Mouse (Mus musculus) small intestine, adult 2 months (tissue): ENCODE measurements around the gene Babam1. TPM values are rescaled to one million over a fixed set of nuclear protein-coding genes. Genes with fewer than 3 reads are reported as not detected.
"Not testable (repeated sequence)": the region's sequence is repeated elsewhere in the genome, so short reads cannot be mapped to it uniquely, and the experiment has no call there.

Experiments
- H3K27ac ChIP-seq: fragments of 200-500 bp; 2 replicates; pipeline ENCODE4 v1.5.1; 2012; ENCODE audit warnings: low read depth, low read length, control low read depth, inconsistent platforms; ENCODE audit not compliant: insufficient read depth
- H3K27me3 ChIP-seq: fragments of 200-500 bp; 2 replicates; pipeline ENCODE4 v1.6.1; 2012; ENCODE audit warnings: mild to moderate bottlenecking, moderate library complexity, low read length, inconsistent platforms; ENCODE audit not compliant: control insufficient read depth, insufficient read depth
- H3K36me3 ChIP-seq: fragments of 200-500 bp; 2 replicates; pipeline ENCODE4 v1.6.1; 2012; ENCODE audit warnings: mild to moderate bottlenecking, low read length, control low read depth, inconsistent platforms; ENCODE audit not compliant: control insufficient read depth, insufficient read depth
- H3K4me1 ChIP-seq: fragments of 200-500 bp; 2 replicates; pipeline ENCODE4 v1.6.1; 2012; ENCODE audit warnings: low read length, inconsistent platforms, mixed read lengths; ENCODE audit not compliant: control insufficient read depth, insufficient read depth, insufficient read length
- H3K4me3 ChIP-seq: fragments of 200-500 bp; 2 replicates; pipeline ENCODE4 v1.5.1; 2012; ENCODE audit warnings: low read depth, mild to moderate bottlenecking, control low read depth, inconsistent platforms, low read length, moderate library complexity
- CTCF ChIP-seq: fragments of 200-500 bp; IDR thresholded peaks from 2 replicates; pipeline ENCODE4 v1.5.1; 2012; ENCODE audit warnings: low read depth, mild to moderate bottlenecking, control low read depth, inconsistent platforms, low read length, moderate library complexity, mixed read lengths; ENCODE audit not compliant: insufficient replicate concordance, insufficient read length; ENCODE audit errors: extremely low read depth
- POLR2A ChIP-seq: fragments of 200-500 bp; IDR thresholded peaks from 2 replicates; pipeline ENCODE4 v1.6.1; 2012; ENCODE audit warnings: low read depth, mild to moderate bottlenecking, control low read depth, inconsistent platforms, low read length, moderate library complexity
- WGBS: fragments of 180-500 bp; shearing (Covaris S2); methylation state at CpG from one replicate; pipeline ENCODE4 v1.1.7; 2018; 5-methylcytosine and 5-hydroxymethylcytosine counted together
- polyA plus RNA-seq: library from polyadenylated mRNA; depleted of rRNA; stranded (reverse); fragments of >200 nt; gene quantifications from 2 replicates; pipeline ENCODE4 v1.2.3, GENCODE M21; 2012

Gene Babam1
- polyA plus RNA-seq, 1 experiment = 119 TPM

DNA sequence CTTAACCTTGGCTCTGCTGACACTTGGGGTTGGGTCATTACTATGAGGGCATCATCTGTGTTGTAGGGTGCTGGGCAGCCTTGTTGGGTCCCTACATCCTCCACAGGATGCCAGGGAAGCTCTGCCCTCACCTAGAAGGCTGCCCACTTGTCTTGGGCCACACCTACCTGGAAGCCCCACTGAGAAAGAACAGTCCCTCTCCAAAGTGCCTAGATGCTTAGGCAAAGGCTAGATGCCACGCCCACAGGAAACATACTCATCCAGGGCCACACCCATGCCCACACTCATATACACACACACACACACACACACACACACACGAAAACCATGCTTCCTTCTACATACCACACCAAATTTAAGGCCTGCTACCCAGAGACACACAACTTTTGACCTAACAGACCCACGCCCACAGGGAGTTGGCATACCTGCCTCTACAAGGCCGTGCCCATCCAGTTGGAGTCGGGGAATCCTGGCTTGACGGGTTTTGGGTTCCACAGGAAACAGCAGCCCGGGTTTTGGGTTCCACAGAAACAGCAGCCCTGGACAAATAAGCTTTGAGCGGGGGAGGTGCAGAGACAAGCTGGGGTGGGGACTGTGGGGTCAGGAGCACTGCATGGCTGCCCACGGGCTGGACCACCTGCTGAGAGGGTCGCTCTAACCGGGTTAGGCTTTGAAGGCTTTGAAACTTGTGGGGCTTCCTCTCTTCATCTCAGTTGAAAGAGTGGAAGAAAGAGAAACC lies 15.0 kb downstream of the Babam1 start:
- no peak overlapping the region for H3K4me3 ChIP-seq
- H3K27ac ChIP-seq = no peak overlapping the region
- no peaks in the 10 kb centered on the region for H3K27me3 ChIP-seq
- 35% methylated on average over 11 of the region's 11 CpGs for WGBS
- 0 out of 2 replicates have a peak, but pooled peaks cover 2% of the 10 kb centered on the region for H3K36me3 ChIP-seq
- peaks cover 8% of the 10 kb centered on the region for H3K4me1 ChIP-seq
- TF ChIP-seq CTCF (no peak), POLR2A (no peak)

DNA sequence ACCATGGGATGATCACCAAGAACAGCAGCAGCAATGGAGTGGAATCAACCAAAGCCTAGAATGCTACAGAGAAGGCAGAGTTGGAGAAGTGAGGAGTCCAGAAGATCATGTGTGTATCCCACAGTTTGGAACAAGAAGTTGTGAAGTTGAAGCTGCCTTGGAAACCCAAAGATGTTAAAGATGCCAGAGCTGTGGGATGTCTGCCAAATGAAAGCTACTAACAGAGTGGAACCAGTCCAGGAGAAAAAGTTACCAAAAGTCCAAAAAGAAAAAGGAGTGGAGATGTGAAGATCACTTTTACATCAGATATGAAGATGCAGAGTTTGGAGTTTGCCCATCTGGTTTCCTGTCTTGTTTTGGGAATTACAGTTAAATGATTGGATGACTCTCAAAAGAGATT lies 25.5 kb downstream of the Babam1 start:
- Histone ChIP-seq H3K4me3 (no peak overlapping the region), H3K4me1 (no peaks in the 10 kb centered on the region), H3K27ac (no peak overlapping the region), H3K36me3 (no peaks in the 10 kb centered on the region), H3K27me3 (no peaks in the 10 kb centered on the region)
- no peak for TF ChIP-seq POLR2A
- TF ChIP-seq CTCF = no peak

GRCm38 (mm10) chr8:71432935-71433334 lies 36.3 kb downstream of the Babam1 start:
- H3K36me3 ChIP-seq, H3K4me3 ChIP-seq, H3K27ac ChIP-seq, H3K27me3 ChIP-seq, H3K4me1 ChIP-seq: not testable (repeated sequence)
- WGBS = 74% methylated on average over 1 of the region's 1 CpGs

- Histone ChIP-seq H3K36me3 (no peaks in the 10 kb centered on the region), H3K27ac (no peak overlapping the region), H3K4me1 (no peaks in the 10 kb centered on the region), H3K27me3 (no peaks in the 10 kb centered on the region), H3K4me3 (no peak overlapping the region)
- 46% methylated on average over 3 of the region's 3 CpGs for WGBS
- TF ChIP-seq CTCF = no peak
- no peak for TF ChIP-seq POLR2A
These were observed 40.4 kb downstream of the Babam1 start for GRCm38 (mm10) chr8:71437041-71437440.

- H3K4me3 ChIP-seq = no peak overlapping the region
- no peaks in the 10 kb centered on the region for H3K4me1 ChIP-seq
- no peak overlapping the region for H3K27ac ChIP-seq
- H3K36me3 ChIP-seq = no peaks in the 10 kb centered on the region
- no peak for TF ChIP-seq CTCF
- TF ChIP-seq POLR2A = no peak
- no peaks in the 10 kb centered on the region for H3K27me3 ChIP-seq
- under 1% methylated on average over 7 of the region's 7 CpGs for WGBS
These were observed 44.7 kb downstream of the Babam1 start for GRCm38 (mm10) chr8:71441404-71441803.

DNA sequence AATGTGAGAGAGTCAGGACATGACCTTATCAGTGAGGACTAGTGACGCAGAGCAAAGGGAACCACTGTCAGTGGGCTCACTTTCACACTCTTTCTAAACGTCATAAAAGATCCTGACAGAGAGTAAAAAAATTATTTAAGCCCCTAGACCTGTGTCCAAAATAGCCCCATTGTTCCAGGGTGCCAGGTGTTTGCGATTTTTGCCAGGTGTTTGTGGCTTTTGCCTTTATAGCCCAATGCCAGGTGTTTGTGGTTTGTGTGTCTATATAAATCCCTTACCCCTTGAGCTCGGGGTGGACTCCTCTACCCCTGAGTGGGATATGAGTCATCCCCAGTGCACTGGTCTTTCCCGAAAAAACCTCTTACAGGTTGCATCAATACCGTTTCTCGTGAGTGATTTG lies 48.4 kb downstream of the Babam1 start:
- TF ChIP-seq POLR2A (no peak), CTCF (no peak)
- Histone ChIP-seq H3K36me3 (no peaks in the 10 kb centered on the region), H3K27me3 (no peaks in the 10 kb centered on the region), H3K27ac (no peak overlapping the region), H3K4me1 (no peaks in the 10 kb centered on the region), H3K4me3 (no peak overlapping the region)
- WGBS = 50% methylated on average over 7 of the region's 7 CpGs

GRCm38 (mm10) chr8:71451337-71451736 lies 54.7 kb downstream of the Babam1 start:
- Histone ChIP-seq H3K27me3 (no peaks in the 10 kb centered on the region), H3K4me3 (no peak overlapping the region), H3K4me1 (no peaks in the 10 kb centered on the region), H3K36me3 (no peaks in the 10 kb centered on the region), H3K27ac (no peak overlapping the region)
- WGBS = 60% methylated on average over 4 of the region's 4 CpGs
- no peak for TF ChIP-seq POLR2A
- TF ChIP-seq CTCF = no peak

DNA sequence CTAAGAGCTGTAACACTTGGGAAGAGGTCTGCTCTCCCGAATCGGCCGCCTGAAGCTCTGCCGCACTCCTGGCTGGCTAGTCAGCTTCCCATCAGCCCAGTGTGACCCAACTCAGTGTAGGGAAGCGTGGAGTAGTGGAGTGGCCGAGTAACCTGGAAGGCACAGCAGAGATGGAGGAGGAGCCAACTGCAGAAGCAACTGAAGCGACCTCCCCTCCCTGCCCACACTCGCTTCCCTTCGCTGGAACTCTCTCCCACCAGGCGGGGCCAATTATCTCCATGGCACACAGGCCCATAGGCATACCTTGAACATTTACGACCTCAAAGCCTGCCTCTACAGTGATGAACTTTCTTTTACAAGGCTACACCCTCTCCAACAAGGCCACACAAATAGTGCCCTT lies 55.1 kb downstream of the Babam1 start:
- H3K27ac ChIP-seq = no peak overlapping the region
- H3K4me3 ChIP-seq = no peak overlapping the region
- WGBS = 42% methylated on average over 11 of the region's 11 CpGs
- no peaks in the 10 kb centered on the region for H3K36me3 ChIP-seq
- no peaks in the 10 kb centered on the region for H3K27me3 ChIP-seq
- TF ChIP-seq CTCF (no peak), POLR2A (no peak)
- peaks cover 2% of the 10 kb centered on the region; the same call in 1 of the 2 replicates for H3K4me1 ChIP-seq
